Mouse (Mus musculus) urinary bladder, postnatal 36 days (tissue): ENCODE data around the gene C1ql1.
A peak's percentile ranks its signal among the peaks of the same experiment; 100 is the strongest.
"Not testable (repeated sequence)": the region's sequence is repeated elsewhere in the genome, so short reads cannot be mapped to it uniquely, and the experiment has no call there.

Source experiments
- DNase-seq, 2 experiments: peaks; one replicate each; pipeline ENCODE4 v3.0.0; 2022; ENCODE audit warnings: low spot score in 2 of 2, mixed read lengths in 1 of 2

Gene C1ql1

GRCm38 (mm10) chr11:102946265-102946991, at the start of gene C1ql1:
Gene C1ql1 (minus strand): TSS chr11:102946688.
- peak; percentile 76 to 85 for DNase-seq

GRCm38 (mm10) chr11:102994952-102995351, 48.5 kb upstream of the C1ql1 start:
- no peak for DNase-seq

GRCm38 (mm10) chr11:102993420-102994029, 47.0 kb upstream of the C1ql1 start:
- no peak for DNase-seq

- DNase-seq = peak in 1 of 2 experiments; percentile 67
These were observed 46.5 kb upstream of the C1ql1 start for GRCm38 (mm10) chr11:102992940-102993339.

- DNase-seq = no peak
These were observed 45.2 kb upstream of the C1ql1 start for GRCm38 (mm10) chr11:102991681-102992080.

- peak in 1 of 2 experiments; percentile 31 for DNase-seq
These were observed 43.7 kb upstream of the C1ql1 start for GRCm38 (mm10) chr11:102990152-102990663.

GRCm38 (mm10) chr11:102989641-102990151, 43.2 kb upstream of the C1ql1 start:
- DNase-seq = no peak

- no peak for DNase-seq
These were observed 38.7 kb upstream of the C1ql1 start for GRCm38 (mm10) chr11:102985160-102985559.

GRCm38 (mm10) chr11:102984615-102985014, 38.1 kb upstream of the C1ql1 start:
- no peak for DNase-seq

- DNase-seq = no peak
These were observed 37.6 kb upstream of the C1ql1 start for GRCm38 (mm10) chr11:102984086-102984485.

- DNase-seq = no peak
These were observed 34.8 kb upstream of the C1ql1 start for GRCm38 (mm10) chr11:102981151-102981890.

GRCm38 (mm10) chr11:102978052-102978666, 31.7 kb upstream of the C1ql1 start:
- DNase-seq = no peak

GRCm38 (mm10) chr11:102975966-102976365, 29.5 kb upstream of the C1ql1 start:
- DNase-seq = not testable (repeated sequence)

- DNase-seq = no peak
These were observed 25.8 kb upstream of the C1ql1 start for GRCm38 (mm10) chr11:102972326-102972725.

- DNase-seq = no peak
These were observed 25.1 kb upstream of the C1ql1 start for GRCm38 (mm10) chr11:102971604-102972003.

GRCm38 (mm10) chr11:102964547-102965091, 18.1 kb upstream of the C1ql1 start:
- DNase-seq = no peak

- no peak for DNase-seq
These were observed 17.5 kb upstream of the C1ql1 start for GRCm38 (mm10) chr11:102963855-102964546.

GRCm38 (mm10) chr11:102963246-102963854, 16.9 kb upstream of the C1ql1 start:
- DNase-seq = no peak

GRCm38 (mm10) chr11:102962861-102963245, 16.4 kb upstream of the C1ql1 start:
- no peak for DNase-seq

GRCm38 (mm10) chr11:102961082-102961481, 14.6 kb upstream of the C1ql1 start:
- no peak for DNase-seq
